Mouse (Mus musculus) E14TG2a.4 (cell line): Measurements from ENCODE around the gene Ntrk3.

ENCODE experiments used
- CTCF ChIP-seq: conservative IDR thresholded peaks from 2 replicates; pipeline ENCODE4 v1.5.1; 2014; ENCODE audit warnings: low read length
- NANOG ChIP-seq: IDR thresholded peaks from 2 replicates; pipeline ENCODE4 v1.6.1; 2014; ENCODE audit warnings: borderline replicate concordance, low read length, mixed read lengths

- TF ChIP-seq CTCF (no peak), NANOG (no peak)
Measured at GRCm38 (mm10) chr7:78763801-78764200, 26.0 kb upstream of the Ntrk3 start.
